Mouse (Mus musculus): ENCODE measurements around the gene Tfcp2.

DNA sequence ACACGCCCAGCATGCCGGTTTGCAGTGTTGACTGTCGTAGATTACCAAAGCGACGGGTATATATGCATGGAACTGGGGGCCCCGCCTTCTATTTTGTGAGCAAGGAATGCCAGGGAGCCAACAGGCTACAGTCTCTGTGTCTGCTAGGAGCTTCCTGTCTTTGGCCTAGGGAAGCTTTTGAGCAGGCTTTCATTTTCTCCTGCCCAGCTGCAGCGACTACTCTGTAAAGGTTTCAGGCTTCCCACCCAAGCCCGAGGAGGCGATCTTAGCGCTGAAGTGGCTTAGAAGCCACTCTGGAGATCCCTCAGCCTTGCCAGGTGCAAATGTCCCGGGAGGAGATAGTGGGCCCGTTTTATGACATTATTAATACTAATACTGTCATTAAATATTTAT, 47.1 kb upstream of the Tfcp2 start:
- TF ChIP-seq CTCF (IDR thresholded peaks at IDR 0.05; ENCODE audit: extremely low read depth, insufficient read length, insufficient replicate concordance, low read depth, low read length) = no peak
- no peak for TF ChIP-seq POLR2A (IDR thresholded peaks at IDR 0.05; ENCODE audit: low read depth, low read length)

All from small intestine, adult 2 months (tissue).